20 mouse cellular contexts compared by ENCODE assay signal in the genomic region with DNA sequence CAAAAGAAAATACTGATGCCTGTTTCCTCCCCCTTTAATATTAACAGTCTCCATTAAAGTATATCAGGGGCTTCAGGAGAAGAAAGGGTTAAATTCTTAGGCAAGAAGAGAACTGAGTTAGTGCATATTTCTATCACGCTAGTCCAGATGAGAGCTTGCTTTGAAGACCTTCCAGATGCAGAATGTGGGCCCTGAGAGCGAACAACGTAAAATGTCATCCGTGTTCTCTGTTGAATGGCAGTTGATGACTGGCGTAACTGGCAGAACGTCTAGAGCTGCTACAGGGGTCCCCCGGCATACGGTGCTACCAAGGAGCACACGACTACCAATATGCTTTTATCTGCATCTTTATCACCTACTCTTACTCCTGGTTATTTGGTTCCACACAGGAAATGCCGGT.
"Had no signal": no experiment of that assay in that cellular context is flagged by ENCODE, and none has a peak within 500 bp of the region (broad histone marks: within the 10 kb centered on the region; RNA-seq: fewer than 3 reads in every experiment).

No protein-coding gene starts in this region.

- DNase-seq: kidney, adult 8-10 months; kidney, postnatal 14 days; left cerebral cortex, postnatal 4 days; liver; liver, embryonic 13.5 days; right cerebral cortex, adult 18-20 months; right cerebral cortex, postnatal 14 days; right cerebral cortex, postnatal 4 days; thymus, adult 2 months; thymus, postnatal 14 days; thymus, postnatal 4 days had no signal

- H3K27ac ChIP-seq: limb, embryonic 13.5 days; liver, embryonic 13.5 days; midbrain, embryonic 10.5 days; midbrain, embryonic 13.5 days; stomach, postnatal 0 days had no signal

- H3K4me2 ChIP-seq: kidney, embryonic 15.5 days; limb, embryonic 13.5 days; liver, embryonic 13.5 days; midbrain, embryonic 13.5 days had no signal

- H3K4me3 ChIP-seq: kidney, embryonic 15.5 days; limb, embryonic 13.5 days; liver, embryonic 13.5 days; megakaryocyte, embryonic 14.5 days; midbrain, embryonic 10.5 days; midbrain, embryonic 13.5 days; myocyte had no signal

- H3K27me3 ChIP-seq: kidney, embryonic 15.5 days; limb, embryonic 13.5 days; liver, embryonic 13.5 days; midbrain, embryonic 13.5 days had no signal

- H3K9ac ChIP-seq: kidney, embryonic 15.5 days; limb, embryonic 13.5 days; liver, embryonic 13.5 days; midbrain, embryonic 13.5 days had no signal

- H3K4me1 ChIP-seq: liver, embryonic 13.5 days; megakaryocyte, embryonic 14.5 days; midbrain, embryonic 10.5 days; midbrain, embryonic 13.5 days had no signal

- ATAC-seq: intestine, postnatal 0 days; midbrain, embryonic 13.5 days; midbrain, embryonic 16.5 days had no signal

- H3K9me3 ChIP-seq: kidney, embryonic 15.5 days; limb, embryonic 13.5 days; liver, embryonic 13.5 days; megakaryocyte, embryonic 14.5 days; midbrain, embryonic 10.5 days; midbrain, embryonic 13.5 days had no signal
